Mouse (Mus musculus) c-Kit-positive CD71-negative TER-119-negative erythroid progenitor cells, embryonic 14.5 days (primary cell): Measurements from ENCODE around the gene Snca.
A peak's percentile ranks its signal among the peaks of the same experiment; 100 is the strongest.
"Not testable (repeated sequence)": the region's sequence is repeated elsewhere in the genome, so short reads cannot be mapped to it uniquely, and the experiment has no call there.

Experiments used
- DNase-seq: peaks from one replicate; pipeline ENCODE4 v3.0.0-alpha.2; 2013; ENCODE audit warnings: low read depth

Snca gene

GRCm38 (mm10) chr6:60717566-60717965 is 112.1 kb downstream of the Snca start:
- DNase-seq = no peak

GRCm38 (mm10) chr6:60709997-60710471 is 119.6 kb downstream of the Snca start:
- DNase-seq = no peak

- no peak for DNase-seq
Observed at GRCm38 (mm10) chr6:60698072-60698471, 131.6 kb downstream of the Snca start.

DNA sequence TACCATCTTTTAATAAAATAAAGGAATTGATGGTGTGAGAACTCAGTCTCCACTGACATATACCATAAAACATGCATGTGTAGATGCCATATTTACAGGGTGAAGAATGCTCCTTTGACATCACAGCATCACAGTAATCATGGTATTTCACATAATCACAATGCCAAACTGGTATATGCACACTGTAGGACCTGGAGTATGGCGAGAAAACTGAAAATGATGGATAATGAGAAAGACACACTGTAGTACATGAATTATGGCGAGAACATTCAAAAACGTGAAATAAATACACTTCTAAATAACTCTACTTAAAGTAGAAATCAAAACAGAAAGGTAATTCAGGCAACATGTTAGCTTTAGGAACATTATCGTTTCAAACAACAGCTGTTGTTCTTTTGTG is 142.6 kb downstream of the Snca start:
- DNase-seq = not testable (repeated sequence)

GRCm38 (mm10) chr6:60682233-60682632 is 147.4 kb downstream of the Snca start:
- DNase-seq = peak; percentile 18
